Mouse (Mus musculus): ENCODE results near the gene Prss8. TPM values are rescaled to one million over a fixed set of nuclear protein-coding genes. Genes with fewer than 3 reads are reported as not detected.
A peak's percentile ranks its signal among the peaks of the same experiment; 100 is the strongest.

Prss8 gene
- total RNA-seq, 4 experiments from 2014 or later, result not detected

DNA sequence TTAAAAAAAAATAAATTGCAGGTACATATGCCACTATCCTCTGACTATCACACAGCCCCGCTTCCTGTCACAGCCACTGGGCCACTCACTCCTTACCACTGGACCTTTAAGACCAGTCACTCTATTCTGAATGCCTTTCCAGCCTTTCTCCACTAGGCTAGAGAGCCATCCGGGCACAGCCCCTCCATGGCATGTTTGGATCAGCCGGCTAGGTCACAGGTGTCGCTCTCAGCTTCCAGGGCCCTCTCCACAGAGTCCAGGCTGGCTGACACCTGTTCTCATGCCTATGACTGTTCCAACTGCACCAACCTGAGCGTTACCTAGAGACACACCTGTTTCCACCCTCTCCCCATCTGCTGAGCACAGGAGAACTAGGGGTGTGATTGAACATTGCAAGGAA lies 1.3 kb downstream of the Prss8 start:
- DNase-seq (ENCODE audit: low spot score in 2 of 2), result no peak

DNA sequence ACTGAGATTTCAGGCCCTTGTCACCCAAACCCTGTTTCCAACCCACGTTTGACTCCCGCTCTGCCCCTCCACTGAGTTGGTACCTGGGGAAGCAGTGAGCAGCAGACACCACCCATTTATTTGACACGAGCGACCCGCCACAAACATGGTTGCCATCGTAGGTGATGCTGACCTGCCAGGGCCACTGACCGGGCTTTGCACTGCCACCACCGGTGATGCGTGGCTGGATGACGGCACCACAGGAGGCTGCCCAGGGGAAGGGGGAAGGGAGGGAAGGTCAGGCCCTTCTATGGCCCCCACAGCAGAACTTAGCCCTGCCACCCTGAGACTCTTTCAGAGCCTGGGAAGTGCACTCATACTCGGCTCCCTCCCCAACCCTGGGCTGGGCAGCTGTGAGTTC lies 2.2 kb downstream of the Prss8 start:
- DNase-seq (ENCODE audit: low spot score in 2 of 2), result no peak

DNA sequence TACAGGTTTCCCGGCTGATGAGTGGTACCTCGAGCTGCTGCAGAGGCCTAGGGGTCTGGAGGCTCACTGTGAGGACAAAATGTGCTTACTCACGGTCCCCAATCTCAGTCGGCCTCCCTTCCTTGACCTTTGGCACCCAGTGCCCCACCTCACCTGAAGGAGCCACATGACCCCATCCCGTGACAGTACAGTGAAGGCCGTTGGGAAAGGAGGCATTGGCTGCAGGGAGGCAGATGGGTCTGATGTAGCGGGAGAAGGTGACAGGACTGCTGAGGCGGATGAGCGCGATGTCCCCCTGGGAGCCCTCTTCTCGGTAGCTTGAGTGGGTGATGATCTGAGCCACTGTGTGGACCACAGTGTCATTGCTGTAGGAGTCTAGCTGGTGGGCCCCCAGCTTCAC lies 3.1 kb downstream of the Prss8 start:
- DNase-seq (ENCODE audit: low spot score in 2 of 2), result no peak

DNA sequence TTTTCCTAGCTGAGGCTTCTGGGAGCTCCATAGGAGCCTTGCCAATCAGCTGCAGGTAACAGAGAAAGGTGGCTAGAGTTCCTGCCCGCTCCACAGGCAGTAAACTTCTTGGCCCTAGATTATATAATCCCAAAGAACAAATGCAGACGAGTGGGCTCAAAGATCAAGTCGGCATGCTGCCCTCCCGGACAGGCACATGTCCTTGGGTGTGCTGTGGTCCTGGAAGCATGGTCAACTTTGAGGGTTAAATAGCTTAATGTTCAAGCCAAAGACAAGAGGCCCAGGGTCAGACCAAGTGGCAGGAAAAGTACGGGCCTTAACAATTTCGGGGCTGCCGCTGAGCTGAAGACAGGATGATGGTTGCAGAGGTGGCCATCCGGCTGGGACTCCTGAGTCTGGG lies 3.8 kb downstream of the Prss8 start:
- DNase-seq (ENCODE audit: low spot score in 2 of 2), result no peak

DNA sequence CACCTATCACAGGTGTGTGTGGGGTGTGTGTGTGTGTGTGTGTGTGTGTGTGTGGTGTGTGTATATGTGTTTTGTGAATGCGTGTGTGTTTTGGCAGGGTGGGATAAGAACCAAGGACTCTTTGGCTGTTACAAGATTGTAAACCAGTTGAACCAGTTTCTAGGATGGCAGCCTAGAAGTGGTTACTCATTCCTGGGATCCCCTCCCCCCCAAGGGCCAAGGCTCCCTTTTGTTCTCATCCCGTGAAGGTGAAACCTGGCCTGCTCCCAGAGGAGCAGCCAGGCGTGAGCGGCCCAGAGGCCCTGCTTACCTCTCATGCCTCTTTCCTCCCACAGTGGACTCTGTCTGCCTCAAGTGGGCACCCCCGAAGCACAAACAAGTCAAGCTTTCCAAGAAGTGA lies 4.7 kb downstream of the Prss8 start:
- no peak for DNase-seq (ENCODE audit: low spot score in 2 of 2)

DNA sequence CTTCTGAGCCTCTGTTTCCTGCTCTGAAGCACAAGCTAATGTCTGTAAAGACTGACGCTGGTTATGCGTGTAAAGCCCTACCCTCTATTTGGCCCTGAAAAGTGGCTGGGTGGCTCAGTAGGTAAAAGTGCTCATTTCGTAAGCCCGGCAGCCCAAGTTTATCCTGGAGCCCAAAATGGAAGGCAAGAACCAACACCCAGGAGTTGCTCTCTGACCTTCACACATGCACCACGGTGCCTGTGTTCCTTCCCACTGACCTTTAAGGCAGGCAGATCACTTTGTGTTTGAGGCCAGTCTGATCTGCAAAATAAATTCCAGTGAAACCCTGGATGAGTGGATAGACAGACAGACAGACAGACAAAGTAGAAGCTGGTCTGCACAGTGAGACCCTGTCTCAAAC lies 6.2 kb downstream of the Prss8 start:
- DNase-seq (ENCODE audit: low spot score in 2 of 2), result no peak

DNA sequence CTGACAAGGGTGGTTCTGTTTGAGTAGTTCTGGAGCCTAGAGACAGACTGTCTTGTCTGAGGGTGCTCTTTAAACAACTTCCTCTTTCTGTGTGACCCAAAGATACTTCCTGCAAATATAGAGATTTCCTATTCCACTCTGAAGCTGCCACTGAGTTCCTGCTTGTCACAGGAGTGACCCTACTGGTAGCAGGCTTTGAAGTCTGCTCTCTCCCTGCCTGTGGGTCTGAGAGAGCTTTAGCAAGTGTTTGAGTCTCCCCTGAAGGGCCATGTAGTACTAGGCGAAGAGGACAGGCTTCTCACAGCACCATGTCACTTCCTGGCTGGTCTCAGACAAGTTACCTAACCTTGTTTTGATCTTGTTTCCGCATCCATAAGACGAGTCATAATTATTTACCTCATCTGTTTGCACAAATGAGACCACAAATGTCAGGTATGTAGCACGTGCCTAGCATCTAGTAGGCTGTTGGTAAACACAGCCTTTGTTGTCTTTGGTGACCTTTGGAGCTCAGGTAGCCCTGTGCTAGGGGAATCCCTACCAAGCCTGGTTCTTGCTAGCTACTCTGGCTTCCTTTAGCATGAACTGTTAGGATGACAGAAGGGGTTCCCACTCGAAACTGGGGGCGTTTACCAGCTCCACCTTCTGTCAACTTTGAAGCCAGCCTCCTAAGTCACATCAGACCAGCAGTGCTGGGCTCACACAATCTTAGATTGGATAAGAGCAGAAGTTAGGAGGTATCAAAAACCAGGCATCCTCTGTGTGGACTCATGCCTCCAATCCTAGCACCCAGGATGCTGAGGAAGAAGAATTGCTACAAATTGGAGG lies 7.2 kb downstream of the Prss8 start:
- no peak for DNase-seq (ENCODE audit: low spot score in 2 of 2)

DNA sequence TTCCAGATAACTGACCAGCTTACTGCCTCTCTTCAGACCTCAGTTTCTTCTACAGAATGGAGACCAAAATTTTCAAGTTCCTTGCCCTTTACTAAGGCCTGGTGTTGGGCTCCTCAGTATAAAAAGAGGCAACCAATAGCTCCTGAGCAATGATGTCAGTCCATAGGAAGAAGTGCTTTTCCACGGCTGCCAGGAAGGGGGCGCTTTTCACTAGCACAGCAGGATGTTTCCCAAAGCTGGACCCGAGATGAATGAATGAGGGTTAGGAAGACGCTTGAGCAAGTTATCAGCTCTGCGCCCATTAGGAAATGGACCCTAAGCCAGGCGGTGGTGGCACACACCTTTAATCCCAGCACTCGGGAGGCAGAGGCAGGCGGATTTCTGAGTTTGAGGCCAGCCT lies 8.4 kb downstream of the Prss8 start:
- DNase-seq (ENCODE audit: low spot score in 2 of 2), result no peak

DNA sequence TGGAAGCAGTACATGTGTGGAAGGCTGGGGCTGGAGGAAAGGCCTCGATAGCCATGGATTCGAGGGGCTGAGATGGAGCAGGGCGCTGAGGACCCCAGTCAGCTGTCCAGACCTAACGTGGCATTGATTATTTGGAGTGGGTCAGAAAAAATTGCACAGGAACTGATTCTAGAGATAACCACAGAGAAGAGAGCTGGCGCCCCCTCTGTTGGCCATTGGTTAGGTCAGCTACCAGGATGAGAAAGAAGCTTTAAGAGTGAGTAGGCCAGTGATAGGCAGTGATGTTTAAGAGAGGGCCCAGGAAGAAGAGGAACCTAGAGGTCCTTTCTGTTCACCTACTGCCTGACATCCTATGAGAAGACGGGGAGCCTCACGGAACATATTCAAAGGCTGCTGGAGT lies 10.6 kb downstream of the Prss8 start:
- DNase-seq (ENCODE audit: low spot score in 2 of 2), result no peak

DNA sequence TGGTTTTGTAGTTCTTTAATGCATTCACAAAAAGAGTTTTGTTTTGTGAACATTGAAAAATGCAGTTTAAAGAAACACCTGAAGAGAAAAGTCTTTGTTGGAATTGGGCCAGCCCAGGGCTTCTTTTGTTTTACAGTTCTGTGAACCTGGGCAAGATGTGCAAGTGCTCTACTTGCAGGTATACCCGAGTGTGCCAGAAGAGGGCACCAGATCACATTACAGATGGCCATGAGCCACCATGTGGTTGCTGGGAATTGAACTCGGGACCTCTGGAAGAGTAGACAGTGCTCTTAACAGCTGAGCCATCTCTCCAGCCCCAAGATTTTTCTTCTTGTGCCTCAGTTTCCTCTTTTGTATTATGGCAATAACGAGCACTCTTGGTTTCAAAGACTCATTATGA lies 11.7 kb downstream of the Prss8 start:
- DNase-seq (ENCODE audit: low spot score in 2 of 2), result no peak

DNA sequence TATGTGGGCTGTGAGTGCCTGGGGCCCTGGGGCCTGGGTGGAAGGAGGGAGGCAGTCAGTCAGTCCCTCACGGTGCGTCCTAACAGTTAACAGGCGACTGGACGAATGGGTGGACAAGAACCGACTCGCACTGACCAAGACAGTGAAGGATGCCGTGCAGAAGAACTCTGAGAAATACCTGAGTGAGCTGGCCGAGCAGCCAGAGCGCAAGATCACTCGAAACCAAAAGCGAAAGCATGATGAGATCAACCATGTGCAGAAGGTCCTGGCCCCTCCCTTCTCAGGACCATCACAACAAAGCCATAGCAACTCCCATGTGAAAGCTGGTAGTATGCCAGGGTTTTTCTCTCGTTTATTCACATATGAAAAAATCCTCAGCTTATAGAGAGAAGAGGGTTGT lies 14.6 kb downstream of the Prss8 start:
- no peak for DNase-seq (ENCODE audit: low spot score in 2 of 2)

DNA sequence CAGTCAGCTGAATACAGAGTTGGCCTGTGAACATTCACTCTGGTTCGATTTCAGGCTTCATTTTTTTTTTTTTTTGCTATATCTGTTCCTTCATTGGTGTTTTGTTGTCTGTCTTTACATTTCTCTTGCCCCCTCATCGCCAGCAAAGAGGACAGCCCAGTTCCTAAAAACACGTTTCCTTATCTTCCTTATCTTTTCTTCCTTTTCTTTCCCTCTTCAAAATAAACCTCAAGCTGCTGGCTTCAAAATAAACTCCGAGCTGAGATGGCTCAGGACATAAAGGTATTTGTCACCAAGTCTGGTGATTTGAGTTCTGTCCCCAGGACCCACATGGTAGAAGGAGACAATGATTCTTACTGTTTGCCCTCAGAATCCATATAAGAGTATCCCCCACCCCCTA lies 17.0 kb downstream of the Prss8 start:
- no peak for DNase-seq (ENCODE audit: low spot score in 2 of 2)

DNA sequence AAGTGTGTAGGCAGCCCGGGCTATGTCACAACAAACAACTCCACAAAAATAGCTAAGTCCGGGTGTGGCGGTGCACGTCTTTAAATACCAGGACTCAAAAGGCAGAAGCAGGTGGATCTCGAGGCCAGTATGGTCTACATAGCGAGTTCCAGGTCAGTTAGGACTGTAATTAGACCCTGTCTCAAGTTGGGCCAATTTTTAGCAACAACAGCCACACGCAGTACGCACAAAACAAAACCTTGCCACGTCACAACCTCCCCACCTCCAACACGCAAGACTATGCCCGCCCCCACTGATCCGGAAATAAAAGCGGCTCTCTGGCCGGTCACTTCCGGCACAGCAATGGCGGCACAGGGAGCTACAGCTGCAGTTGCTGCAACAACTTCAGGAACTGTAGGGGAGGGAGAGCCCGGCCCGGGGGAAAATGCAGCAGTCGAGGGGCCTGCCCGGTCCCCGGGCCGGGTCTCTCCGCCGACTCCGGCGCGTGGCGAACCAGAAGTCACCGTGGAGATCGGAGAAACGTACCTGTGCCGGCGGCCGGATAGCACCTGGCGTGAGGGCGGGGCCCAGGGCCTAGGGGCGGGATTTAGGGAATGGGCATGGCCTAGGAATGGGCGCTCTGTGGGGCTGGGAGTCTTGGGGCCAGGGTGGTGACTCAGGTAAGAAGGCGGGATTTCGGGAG lies 17.6 kb downstream of the Prss8 start, which contains the start of gene Kat8:
TSS of gene Kat8 (plus strand) at position 327 of the 682 bp plus-strand sequence.
- peak; percentile 73 to 78 for DNase-seq (ENCODE audit: low spot score in 2 of 2)

DNA sequence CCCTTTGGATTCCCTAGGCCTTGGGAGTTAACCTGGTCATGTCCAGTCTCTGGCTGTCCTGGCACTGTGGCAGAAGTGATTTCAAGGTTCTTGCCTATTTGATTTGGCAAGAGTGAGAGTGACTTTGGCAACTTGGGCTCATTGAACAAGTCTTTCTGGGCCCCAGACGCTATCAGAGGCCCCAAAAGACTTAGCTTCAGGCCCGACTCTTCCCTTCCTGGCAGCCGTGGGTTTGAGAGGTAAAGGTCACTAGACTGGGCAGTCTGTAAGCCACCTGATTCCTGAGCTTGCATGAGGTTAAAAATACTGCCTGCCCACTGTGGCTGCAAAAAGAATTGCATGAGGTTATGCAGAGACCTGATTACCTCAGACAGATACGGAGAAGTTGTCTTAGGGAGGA lies 21.2 kb downstream of the Prss8 start:
- peak; percentile 29 to 61 for DNase-seq (ENCODE audit: low spot score in 2 of 2)

DNA sequence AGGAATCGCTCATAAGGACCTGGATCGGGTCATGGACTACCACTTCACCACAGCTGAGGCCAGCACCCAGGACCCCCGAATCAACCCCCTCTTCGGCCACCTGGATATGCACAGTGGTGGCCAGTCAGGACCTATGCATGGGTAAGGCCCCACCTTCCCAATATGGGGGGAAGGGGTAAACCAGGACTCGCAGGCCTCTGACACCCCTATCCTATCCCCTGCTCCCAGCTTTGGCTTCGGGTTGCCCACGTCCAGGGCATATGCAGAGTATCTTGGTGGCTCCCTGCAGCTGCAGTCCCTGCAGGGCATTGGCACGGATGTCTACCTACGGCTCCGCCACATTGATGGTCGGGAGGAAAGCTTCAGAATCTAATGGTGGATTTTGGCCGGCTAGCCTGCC lies 22.0 kb downstream of the Prss8 start:
- DNase-seq (ENCODE audit: low spot score in 2 of 2), result no peak

DNA sequence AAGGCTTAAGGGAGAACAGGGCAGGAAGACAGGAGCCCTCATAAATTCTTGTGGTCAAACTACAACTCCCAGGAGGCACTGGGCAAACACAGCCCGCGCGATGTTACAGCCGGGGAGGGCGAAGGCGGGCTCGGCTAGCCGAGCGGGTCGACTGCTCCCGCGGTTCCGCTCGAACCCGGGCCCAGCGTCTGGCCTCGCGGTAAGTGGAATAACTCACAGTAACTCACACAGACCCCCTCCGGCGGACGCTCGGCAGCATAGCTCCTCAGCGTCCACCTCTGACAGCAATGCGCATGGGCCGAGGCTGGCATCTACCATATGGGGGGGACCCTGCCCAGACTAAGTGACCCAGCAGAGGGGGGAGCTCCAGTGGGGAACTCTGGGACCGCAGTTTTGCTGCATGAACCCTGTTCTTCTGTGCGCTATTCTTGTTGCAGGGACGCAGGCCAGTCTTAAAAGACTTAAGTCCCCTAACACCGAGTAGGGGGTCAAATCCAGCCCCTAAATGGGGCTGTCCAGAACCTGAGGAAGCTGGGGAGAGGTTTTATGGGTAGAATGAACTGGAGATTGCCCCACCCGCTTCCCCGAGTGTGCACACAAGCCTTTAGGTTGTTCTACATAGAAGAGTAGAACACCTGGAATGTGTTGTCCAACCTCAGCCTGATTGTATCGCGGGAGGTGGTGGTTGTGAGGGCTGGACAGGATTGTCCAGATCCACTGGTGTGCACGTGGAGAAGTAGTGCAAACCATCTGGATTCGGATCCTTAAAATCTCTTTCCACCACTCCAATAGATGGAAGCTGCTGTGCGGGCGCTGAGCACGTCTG lies 25.7 kb downstream of the Prss8 start, which contains the start of gene Bckdk:
TSS of gene Bckdk (plus strand) at position 112 of the 826 bp plus-strand sequence.
- DNase-seq (ENCODE audit: low spot score in 2 of 2), result peak; percentile 61 to 68

DNA sequence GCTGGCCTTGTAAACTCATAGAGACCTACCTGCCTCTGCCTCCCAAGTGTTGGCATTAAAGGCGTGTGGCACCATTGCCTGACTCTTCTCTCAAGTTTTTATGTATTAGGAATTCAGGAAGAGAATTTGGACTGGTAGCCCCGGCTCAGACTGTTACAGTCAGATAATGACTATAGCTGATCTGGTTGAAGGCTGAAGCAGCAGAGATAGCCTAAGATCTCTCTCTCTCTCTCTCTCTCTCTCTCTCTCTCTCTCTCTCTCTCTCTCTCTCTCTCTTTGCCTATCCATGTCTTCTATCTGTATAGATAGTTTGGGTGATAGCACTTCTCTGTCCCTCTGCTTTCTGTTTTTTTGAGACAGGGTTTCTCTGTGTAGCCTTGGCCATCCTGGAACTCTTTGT lies 28.1 kb downstream of the Prss8 start:
- no peak for DNase-seq (ENCODE audit: low spot score in 2 of 2)

DNA sequence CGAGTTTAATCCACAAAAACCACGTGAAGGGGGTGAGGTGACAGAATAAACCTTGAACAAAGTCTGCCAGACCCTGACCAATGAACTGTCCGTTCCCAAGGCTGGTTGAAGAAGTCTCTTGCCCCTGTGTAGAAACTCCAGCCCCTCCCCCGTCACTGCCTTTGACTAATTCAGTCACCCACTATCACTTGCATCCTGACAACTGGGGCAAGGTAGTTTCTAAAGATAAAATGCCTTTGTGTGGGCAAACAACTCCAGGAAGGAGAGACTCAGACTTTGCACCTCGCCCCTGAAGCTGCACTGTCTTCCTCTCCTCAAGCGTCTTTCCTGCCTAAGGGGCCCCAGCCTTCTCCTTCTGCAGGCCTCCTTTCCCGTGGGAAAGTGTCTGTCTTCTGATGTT lies 29.9 kb downstream of the Prss8 start:
- no peak for DNase-seq (ENCODE audit: low spot score in 2 of 2)

DNA sequence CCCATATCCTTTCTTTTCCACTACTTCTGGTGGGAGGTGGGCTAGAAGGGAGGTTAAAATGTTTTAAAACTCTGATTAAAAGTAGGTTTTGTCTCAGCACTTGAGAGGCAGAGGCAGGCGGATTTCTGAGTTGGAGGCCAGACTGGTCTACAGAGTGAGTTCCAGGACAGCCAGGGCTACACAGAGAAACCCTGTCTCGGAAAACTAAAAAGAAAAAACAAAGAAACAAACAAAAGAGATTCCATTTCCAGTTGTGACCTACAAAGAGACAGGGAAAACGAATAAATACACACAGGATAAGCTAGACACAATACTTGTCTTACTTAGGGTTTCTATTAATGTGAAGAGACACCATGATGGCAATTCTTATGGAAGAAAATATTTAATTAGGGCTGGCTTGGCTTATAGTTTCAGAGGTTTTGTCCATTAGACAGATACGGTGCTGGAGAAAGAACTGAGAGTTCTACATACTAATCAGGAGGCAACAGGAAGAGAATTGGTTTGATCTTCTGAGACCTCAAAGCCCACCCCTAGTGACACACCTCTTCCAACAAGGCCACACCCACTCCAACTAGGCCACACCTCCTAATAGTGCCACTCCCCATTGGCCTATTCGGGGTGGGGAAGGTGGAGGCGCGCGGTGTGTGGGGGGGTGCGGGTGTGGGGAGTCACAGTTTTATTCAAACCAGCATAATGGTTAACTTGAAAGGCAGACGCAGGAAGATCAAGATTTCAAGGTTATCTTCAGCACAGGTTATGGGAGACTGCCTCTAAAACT lies 31.5 kb downstream of the Prss8 start:
- no peak for DNase-seq (ENCODE audit: low spot score in 2 of 2)

DNA sequence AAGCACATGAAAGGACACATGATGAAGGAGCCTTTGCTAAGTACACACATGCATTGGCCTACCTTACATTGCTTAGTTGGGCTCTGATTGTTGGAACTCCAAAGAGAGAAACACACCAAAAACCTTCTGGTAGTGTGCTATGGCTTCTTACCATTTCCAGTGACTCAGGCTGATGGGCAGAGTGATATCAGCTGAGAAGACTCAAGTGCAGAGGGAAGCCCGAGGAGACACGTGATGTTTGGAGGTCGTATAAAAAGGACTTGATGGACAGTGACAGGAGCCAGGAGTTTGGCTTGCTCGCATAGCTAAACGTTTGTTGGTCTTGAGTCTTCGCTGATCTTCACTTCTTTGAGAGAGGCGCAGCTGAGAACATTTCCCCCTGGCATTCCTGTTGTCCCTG lies 32.4 kb downstream of the Prss8 start:
- no peak for DNase-seq (ENCODE audit: low spot score in 2 of 2)

DNA sequence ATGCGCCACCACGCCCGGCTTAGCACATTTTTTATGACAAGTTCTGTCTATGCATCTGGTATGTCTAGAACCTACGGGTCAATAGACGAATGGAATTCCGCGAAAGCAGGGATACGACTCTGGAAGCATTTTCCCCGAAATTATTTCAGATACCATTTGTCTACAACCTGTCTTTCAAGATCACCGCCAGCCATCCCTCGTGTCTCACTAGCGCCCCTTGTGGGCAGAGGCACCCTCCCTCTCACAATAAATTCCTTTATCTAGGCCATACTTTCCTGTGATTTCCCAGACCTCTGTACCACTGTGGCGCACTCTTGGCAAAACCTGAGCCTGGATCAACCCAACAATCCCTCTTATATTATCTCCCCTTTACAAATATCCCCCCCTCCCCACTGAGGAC lies 33.5 kb downstream of the Prss8 start:
- DNase-seq (ENCODE audit: low spot score in 2 of 2), result peak; percentile 37 to 57
